Mouse (Mus musculus) ES-Bruce4 (cell line): ENCODE data around the gene Sdcbp2. TPM values are rescaled to one million over a fixed set of nuclear protein-coding genes. Genes with fewer than 3 reads are reported as not detected.
"Not testable (repeated sequence)": the region's sequence is repeated elsewhere in the genome, so short reads cannot be mapped to it uniquely, and the experiment has no call there.

Source experiments
- H3K27ac ChIP-seq: 2 replicates; pipeline ENCODE4 v1.5.1; 2012; ENCODE audit warnings: low read length, inconsistent platforms; ENCODE audit not compliant: insufficient read depth
- H3K27me3 ChIP-seq: 2 replicates; pipeline ENCODE4 v1.6.1; 2012; ENCODE audit warnings: mild to moderate bottlenecking, low read length, inconsistent platforms; ENCODE audit not compliant: control insufficient read depth, poor library complexity, insufficient read depth, severe bottlenecking
- H3K36me3 ChIP-seq: 2 replicates; pipeline ENCODE4 v1.6.1; 2012; ENCODE audit warnings: inconsistent platforms, mild to moderate bottlenecking, low read length, moderate library complexity; ENCODE audit not compliant: control insufficient read depth, poor library complexity, insufficient read depth, severe bottlenecking
- H3K4me1 ChIP-seq: one replicate; pipeline ENCODE4 v1.8.1; 2011; ENCODE audit warnings: low read length; ENCODE audit not compliant: control insufficient read depth, insufficient read depth
- H3K4me3 ChIP-seq: 2 replicates; pipeline ENCODE4 v1.5.1; 2011; ENCODE audit warnings: low read depth, mild to moderate bottlenecking, low read length
- H3K9ac ChIP-seq: 2 replicates; pipeline ENCODE4 v1.6.1; 2012; ENCODE audit warnings: low read depth, mild to moderate bottlenecking, inconsistent platforms; ENCODE audit not compliant: poor library complexity, severe bottlenecking
- H3K9me3 ChIP-seq: replicated peaks from 2 replicates; pipeline ENCODE4 v1.6.1; 2012; ENCODE audit warnings: mild to moderate bottlenecking, low read length, inconsistent platforms; ENCODE audit not compliant: control insufficient read depth, poor library complexity, insufficient read depth, severe bottlenecking
- CTCF ChIP-seq: IDR thresholded peaks from one replicate; pipeline ENCODE4 v1.8.1; 2011; ENCODE audit warnings: low read depth, low read length
- EP300 ChIP-seq: IDR thresholded peaks from 2 replicates; pipeline ENCODE4 v1.6.1; 2011; ENCODE audit warnings: low read depth, low read length; ENCODE audit not compliant: insufficient read depth
- POLR2A ChIP-seq: IDR thresholded peaks from one replicate; pipeline ENCODE4 v1.8.1; 2011; ENCODE audit warnings: low read length; ENCODE audit not compliant: insufficient read depth
- polyA plus RNA-seq: library from polyadenylated mRNA; stranded (reverse); fragments of >200 nt; gene quantifications from 2 replicates; pipeline ENCODE4 v1.2.4, GENCODE M21; 2011; ENCODE audit warnings: low read depth; ENCODE audit not compliant: missing spikeins, insufficient read depth, insufficient read length

Sdcbp2 gene
- polyA plus RNA-seq, 1 experiment, result 2.6 TPM

GRCm38 (mm10) chr2:151609974-151610373 is 37.6 kb downstream of the Sdcbp2 start:
- Histone ChIP-seq H3K27ac (no peak overlapping the region), H3K36me3 (no peaks in the 10 kb centered on the region), H3K27me3 (no peaks in the 10 kb centered on the region), H3K9me3 (no peaks in the 10 kb centered on the region), H3K4me3 (no peak overlapping the region), H3K4me1 (no peaks in the 10 kb centered on the region), H3K9ac (no peak overlapping the region)
- TF ChIP-seq CTCF (no peak), EP300 (no peak), POLR2A (no peak)

GRCm38 (mm10) chr2:151615779-151616178 is 43.4 kb downstream of the Sdcbp2 start:
- not testable (repeated sequence) for H3K9me3 ChIP-seq, H3K4me3 ChIP-seq, H3K36me3 ChIP-seq, H3K27ac ChIP-seq, H3K4me1 ChIP-seq, H3K9ac ChIP-seq, H3K27me3 ChIP-seq

- Histone ChIP-seq H3K9ac (no peak overlapping the region), H3K27me3 (no peaks in the 10 kb centered on the region), H3K27ac (no peak overlapping the region), H3K9me3 (no peaks in the 10 kb centered on the region), H3K4me3 (no peak overlapping the region), H3K36me3 (no peaks in the 10 kb centered on the region), H3K4me1 (no peaks in the 10 kb centered on the region)
- TF ChIP-seq EP300, result no peak
- TF ChIP-seq POLR2A, result no peak
- TF ChIP-seq CTCF, result no peak
Measured at GRCm38 (mm10) chr2:151616551-151617329, 44.3 kb downstream of the Sdcbp2 start.

GRCm38 (mm10) chr2:151623776-151624175 is 51.4 kb downstream of the Sdcbp2 start:
- H3K4me1 ChIP-seq, result no peaks in the 10 kb centered on the region
- no peak overlapping the region for H3K9ac ChIP-seq
- no peaks in the 10 kb centered on the region for H3K36me3 ChIP-seq
- H3K27ac ChIP-seq, result no peak overlapping the region
- H3K4me3 ChIP-seq, result no peak overlapping the region
- H3K27me3 ChIP-seq, result no peaks in the 10 kb centered on the region
- no peak for TF ChIP-seq EP300
- TF ChIP-seq CTCF, result no peak
- no peak for TF ChIP-seq POLR2A
- no peaks in the 10 kb centered on the region for H3K9me3 ChIP-seq

GRCm38 (mm10) chr2:151626296-151626695 is 53.9 kb downstream of the Sdcbp2 start:
- no peaks in the 10 kb centered on the region for H3K4me1 ChIP-seq
- H3K9me3 ChIP-seq, result no peaks in the 10 kb centered on the region
- H3K27ac ChIP-seq, result no peak overlapping the region
- no peaks in the 10 kb centered on the region for H3K36me3 ChIP-seq
- no peak for TF ChIP-seq CTCF
- no peak for TF ChIP-seq EP300
- TF ChIP-seq POLR2A, result no peak
- H3K27me3 ChIP-seq, result no peaks in the 10 kb centered on the region
- H3K4me3 ChIP-seq, result no peak overlapping the region
- no peak overlapping the region for H3K9ac ChIP-seq

- H3K27ac ChIP-seq, result no peak overlapping the region
- H3K4me3 ChIP-seq, result no peak overlapping the region
- TF ChIP-seq POLR2A (no peak), CTCF (no peak), EP300 (no peak)
- no peaks in the 10 kb centered on the region for H3K36me3 ChIP-seq
- no peaks in the 10 kb centered on the region for H3K9me3 ChIP-seq
- H3K27me3 ChIP-seq, result peaks cover 6% of the 10 kb centered on the region; the same call in 1 of the 2 replicates
- H3K4me1 ChIP-seq, result no peaks in the 10 kb centered on the region
- H3K9ac ChIP-seq, result no peak overlapping the region
Measured at GRCm38 (mm10) chr2:151628011-151628410, 55.6 kb downstream of the Sdcbp2 start.
